Mouse (Mus musculus): ENCODE data around the gene Phactr1. TPM values are rescaled to one million over a fixed set of nuclear protein-coding genes. Genes with fewer than 3 reads are reported as not detected.
A peak's percentile ranks its signal among the peaks of the same experiment; 100 is the strongest.

The Phactr1 gene
- total and polyA plus RNA-seq, 3 experiments: not detected

DNA sequence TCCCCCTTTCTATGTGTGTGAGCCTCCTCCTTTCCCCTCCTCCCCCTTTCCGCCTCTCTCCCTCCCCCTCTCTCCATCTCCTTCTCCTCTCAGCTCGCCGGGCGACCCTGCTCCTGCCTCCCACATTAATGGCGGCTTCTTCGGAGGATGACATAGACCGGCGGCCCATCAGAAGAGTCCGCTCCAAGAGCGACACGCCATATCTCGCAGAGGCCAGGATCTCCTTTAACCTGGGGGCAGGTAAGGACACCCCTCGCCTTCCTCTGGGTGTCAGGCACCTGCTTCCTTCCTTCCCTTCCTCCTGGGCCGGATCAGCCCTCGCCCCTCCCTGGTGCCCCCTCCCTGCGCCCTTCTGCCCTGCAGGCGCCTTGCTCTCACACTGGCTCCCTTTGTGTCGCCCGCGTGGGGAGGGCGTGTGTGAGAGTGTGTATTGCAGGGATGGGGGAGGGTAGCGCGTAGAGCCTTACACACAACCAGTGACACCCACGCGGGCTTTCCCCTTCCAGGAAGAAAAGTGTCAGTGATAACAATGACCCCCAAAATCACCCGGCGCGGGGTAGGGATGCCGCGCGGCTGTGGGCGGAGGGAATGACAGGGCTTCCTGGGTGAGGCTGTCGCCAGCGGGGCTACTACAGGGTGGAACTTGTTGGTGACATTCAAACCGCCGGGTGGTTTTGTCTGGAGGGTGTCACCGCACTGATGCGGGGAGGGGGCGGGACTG lies 29.3 kb downstream of the Phactr1 start:
- no peaks in the 10 kb centered on the region for H3K9me3 ChIP-seq (replicated peaks; ENCODE audit: insufficient read depth, low read length)
- H3K4me3 ChIP-seq (ENCODE audit: control insufficient read depth in 1 of 2, insufficient read depth in 1 of 2, low read depth in 2 of 2, low read length in 2 of 2): no peak overlapping the region
- H3K9ac ChIP-seq (ENCODE audit: control insufficient read depth, low read depth, low read length, poor library complexity, severe bottlenecking): no peak overlapping the region
- no peaks in the 10 kb centered on the region for H3K79me2 ChIP-seq (ENCODE audit: control insufficient read depth, insufficient read depth, low read length, poor library complexity)
- no peak for DNase-seq (ENCODE audit: low read depth, low spot score)
- no peaks in the 10 kb centered on the region for H3K36me3 ChIP-seq (ENCODE audit: control insufficient read depth in 1 of 2, insufficient read depth in 2 of 2, low read length in 2 of 2)
- H3K4me1 ChIP-seq (ENCODE audit: control insufficient read depth in 1 of 2, insufficient read depth in 2 of 2, low read length in 2 of 2): no peaks in the 10 kb centered on the region
- H3K27me3 ChIP-seq (ENCODE audit: control insufficient read depth in 1 of 2, insufficient read depth in 2 of 2, low read length in 2 of 2): no peaks in the 10 kb centered on the region
- TF ChIP-seq EP300 (IDR thresholded peaks at IDR 0.05; ENCODE audit: low read depth in 1 of 2, low read length in 2 of 2) (no peak), CHD1 (IDR thresholded peaks at IDR 0.05; ENCODE audit: low read depth, low read length) (no peak), POLR2A (IDR thresholded peaks at IDR 0.05; ENCODE audit: control insufficient read depth in 1 of 2, insufficient read depth in 1 of 2, low read depth in 1 of 2, low read length in 2 of 2, poor library complexity in 1 of 2) (no peak), E2F4 (IDR thresholded peaks at IDR 0.05; ENCODE audit: borderline replicate concordance, low read depth, low read length) (no peak), UBTF (IDR thresholded peaks at IDR 0.05; ENCODE audit: borderline replicate concordance, insufficient read depth, low read depth, low read length) (no peak), POLR2AphosphoS2 (IDR thresholded peaks at IDR 0.05; ENCODE audit: low read length) (no peak), MAZ (IDR thresholded peaks at IDR 0.05; ENCODE audit: low read depth, low read length) (no peak), ETS1 (IDR thresholded peaks at IDR 0.05; ENCODE audit: low read depth, low read length) (no peak), JUND (IDR thresholded peaks at IDR 0.05; ENCODE audit: low read depth, low read length) (no peak), ZC3H11A (IDR thresholded peaks at IDR 0.05; ENCODE audit: low read depth, low read length) (no peak), MAFK (IDR thresholded peaks at IDR 0.05; ENCODE audit: borderline replicate concordance, low read depth, low read length) (no peak), ZNF384 (IDR thresholded peaks at IDR 0.05; ENCODE audit: low read depth, low read length) (no peak)
- no peak overlapping the region for H3K27ac ChIP-seq (ENCODE audit: control insufficient read depth, low read depth, low read length)

- H3K36me3 ChIP-seq (ENCODE audit: control insufficient read depth in 1 of 2, insufficient read depth in 2 of 2, low read length in 2 of 2): no peaks in the 10 kb centered on the region
- H3K4me3 ChIP-seq (ENCODE audit: control insufficient read depth in 1 of 2, insufficient read depth in 1 of 2, low read depth in 2 of 2, low read length in 2 of 2): no peak overlapping the region
- H3K27ac ChIP-seq (ENCODE audit: control insufficient read depth, low read depth, low read length): no peak overlapping the region
- H3K27me3 ChIP-seq (ENCODE audit: control insufficient read depth in 1 of 2, insufficient read depth in 2 of 2, low read length in 2 of 2): no peaks in the 10 kb centered on the region
- H3K4me1 ChIP-seq (ENCODE audit: control insufficient read depth in 1 of 2, insufficient read depth in 2 of 2, low read length in 2 of 2): no peaks in the 10 kb centered on the region
- no peaks in the 10 kb centered on the region for H3K9me3 ChIP-seq (replicated peaks; ENCODE audit: insufficient read depth, low read length)
- H3K9ac ChIP-seq (ENCODE audit: control insufficient read depth, low read depth, low read length, poor library complexity, severe bottlenecking): no peak overlapping the region
- peak; percentile 7 for DNase-seq (ENCODE audit: low read depth, low spot score)
- H3K79me2 ChIP-seq (ENCODE audit: control insufficient read depth, insufficient read depth, low read length, poor library complexity): no peaks in the 10 kb centered on the region
- TF ChIP-seq ZKSCAN1 (IDR thresholded peaks at IDR 0.05; ENCODE audit: low read depth, low read length) (no peak), USF2 (IDR thresholded peaks at IDR 0.05; ENCODE audit: borderline replicate concordance in 1 of 2, insufficient read depth in 1 of 2, low read depth in 1 of 2, low read length in 2 of 2) (no peak), SMC3 (IDR thresholded peaks at IDR 0.05; ENCODE audit: low read depth, low read length) (no peak), MXI1 (IDR thresholded peaks at IDR 0.05; ENCODE audit: low read depth, low read length) (no peak), ETS1 (IDR thresholded peaks at IDR 0.05; ENCODE audit: low read depth, low read length) (no peak), BHLHE40 (IDR thresholded peaks at IDR 0.05; ENCODE audit: borderline replicate concordance, low read depth, low read length) (no peak), EP300 (IDR thresholded peaks at IDR 0.05; ENCODE audit: low read depth in 1 of 2, low read length in 2 of 2) (no peak), CHD1 (IDR thresholded peaks at IDR 0.05; ENCODE audit: low read depth, low read length) (no peak), UBTF (IDR thresholded peaks at IDR 0.05; ENCODE audit: borderline replicate concordance, insufficient read depth, low read depth, low read length) (no peak), ZNF384 (IDR thresholded peaks at IDR 0.05; ENCODE audit: low read depth, low read length) (no peak), POLR2AphosphoS5 (IDR thresholded peaks at IDR 0.05; ENCODE audit: borderline replicate concordance, low read depth, low read length) (no peak), TAL1 (IDR thresholded peaks at IDR 0.05; ENCODE audit: low read length) (no peak), ZMIZ1 (IDR thresholded peaks at IDR 0.05; ENCODE audit: low read depth, low read length) (no peak), NRF1 (IDR thresholded peaks at IDR 0.05; ENCODE audit: insufficient read depth, low read depth, low read length, poor library complexity, severe bottlenecking) (no peak), JUND (IDR thresholded peaks at IDR 0.05; ENCODE audit: low read depth, low read length) (no peak), RAD21 (IDR thresholded peaks at IDR 0.05; ENCODE audit: low read depth, low read length) (no peak), GATA1 (IDR thresholded peaks at IDR 0.05; ENCODE audit: low read depth, low read length) (no peak), GABPA (IDR thresholded peaks at IDR 0.05; ENCODE audit: low read depth, low read length) (no peak)
These were observed 31.1 kb downstream of the Phactr1 start for GRCm38 (mm10) chr13:42711510-42711909.
